Mouse (Mus musculus): Measurements from ENCODE around the gene Iqschfp.

- TF ChIP-seq POLR2A (IDR thresholded peaks at IDR 0.05; ENCODE audit: insufficient read depth, low read depth, low read length) (no peak), CTCF (IDR thresholded peaks at IDR 0.05; ENCODE audit: insufficient read depth, low read depth, low read length) (no peak)
Observed at GRCm38 (mm10) chr3:68605942-68606603, 714.0 kb downstream of the Iqschfp start.
